ENCODE assay signal across 15 mouse cellular contexts in genomic region chr7:37521407-37521806, GRCm38 (mm10).
"Had no signal": no experiment of that assay in that cellular context is flagged by ENCODE, and none has a peak within 500 bp of the region (broad histone marks: within the 10 kb centered on the region; RNA-seq: fewer than 3 reads in every experiment).

No protein-coding gene starts in this region.

- ATAC-seq: liver, postnatal 0 days; lung, postnatal 0 days; midbrain, embryonic 16.5 days had no signal

- DNase-seq: liver, postnatal 0 days; lung, adult 2 months; lung, postnatal 14 days; lung, postnatal 36 days; midbrain, embryonic 14.5 days; retina, postnatal 1 day; right cerebral cortex, adult 18-20 months; right cerebral cortex, postnatal 25 days; right cerebral cortex, postnatal 4 days; spleen, adult 18-20 months; thymus, adult 18-20 months; thymus, postnatal 14 days; thymus, postnatal 4 days had no signal
